Mouse (Mus musculus) urinary bladder, adult 2 months (tissue): ENCODE measurements around the gene Sun1. TPM values are rescaled to one million over a fixed set of nuclear protein-coding genes. Genes with fewer than 3 reads are reported as not detected.

ENCODE experiments used
- DNase-seq: peaks from one replicate; pipeline ENCODE4 v3.0.0; 2022; ENCODE audit warnings: low spot score
- polyA plus RNA-seq: library from polyadenylated mRNA; depleted of rRNA; stranded (reverse); fragments of >200 nt; gene quantifications from 2 replicates; pipeline ENCODE4 v1.2.3, GENCODE M21; 2012

The Sun1 gene
- polyA plus RNA-seq, 1 experiment = 91.7 TPM

DNA sequence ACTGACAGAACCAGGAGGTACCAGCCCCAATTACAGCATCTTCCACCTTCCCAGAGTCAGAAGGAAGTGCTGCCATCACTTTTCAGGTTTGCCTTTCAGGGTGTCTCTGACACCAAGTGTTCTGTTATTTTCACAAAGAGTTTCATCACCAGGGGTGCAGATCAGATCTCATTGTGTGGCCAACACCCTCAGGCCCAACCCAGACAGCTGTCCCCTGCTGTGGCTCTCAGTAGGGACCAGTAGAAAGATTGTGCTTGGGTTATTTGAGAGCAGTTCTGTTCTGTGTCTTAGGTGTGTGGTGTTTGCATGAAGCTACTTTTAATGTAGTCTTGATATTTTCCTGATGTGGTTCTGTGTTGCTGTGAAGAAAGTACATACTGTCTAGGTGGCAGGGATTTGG, 7.7 kb downstream of the Sun1 start:
- DNase-seq = no peak

DNA sequence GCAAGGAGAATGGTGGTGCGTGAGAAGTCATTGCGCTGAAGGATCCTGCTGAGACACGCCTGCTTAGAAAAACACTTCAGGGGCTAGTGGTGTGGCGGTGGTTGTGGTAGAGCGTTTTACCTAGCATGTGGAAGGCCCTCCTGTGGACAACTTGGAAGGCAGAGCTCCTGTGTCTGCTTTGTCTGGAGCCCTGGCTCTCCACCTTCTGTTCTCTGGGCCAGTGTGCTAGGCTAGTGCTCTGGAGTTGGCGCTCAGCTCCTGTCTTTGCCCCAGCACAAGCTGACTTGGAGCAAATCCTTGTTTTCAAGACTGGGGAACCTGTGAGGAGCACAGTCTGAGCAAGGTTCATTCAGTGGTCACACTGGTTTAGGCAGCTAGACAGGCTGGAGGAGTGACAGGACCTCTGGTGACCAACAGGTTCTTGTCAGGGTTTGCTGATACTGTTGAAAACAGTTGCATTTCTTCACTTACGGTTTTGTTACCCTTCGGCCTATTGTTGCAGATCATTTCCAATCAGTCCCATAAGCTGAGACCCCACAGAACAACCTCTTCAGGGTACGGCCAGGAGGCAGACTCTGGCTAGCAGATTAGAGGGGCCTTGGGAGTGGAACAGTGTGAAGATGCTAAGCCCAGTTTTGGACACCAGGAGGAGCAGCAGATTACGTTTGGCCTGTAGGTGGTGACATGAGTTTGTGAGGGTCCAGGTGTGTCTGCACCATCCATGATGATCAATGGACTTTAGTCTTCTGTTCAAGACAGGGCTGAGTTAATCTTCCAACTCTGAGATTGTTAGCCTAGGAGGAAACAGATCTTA, 8.6 kb downstream of the Sun1 start:
- no peak for DNase-seq

DNA sequence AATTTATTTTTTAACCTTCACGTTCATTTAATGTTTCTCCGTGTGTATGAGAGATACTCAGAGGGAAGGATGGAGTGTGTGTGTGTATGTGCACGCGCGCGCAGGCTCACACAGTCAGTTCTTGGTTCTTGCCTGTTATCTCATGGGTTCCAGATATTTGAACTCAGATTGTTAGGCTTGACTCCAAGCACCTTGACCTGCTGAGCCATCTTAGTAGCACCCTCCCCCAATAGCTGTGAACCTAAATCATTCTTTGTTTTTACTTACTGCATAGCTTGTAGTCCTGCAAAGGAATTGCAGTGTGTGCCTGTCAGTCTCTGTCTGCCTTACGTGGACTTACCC, 9.2 kb downstream of the Sun1 start:
- DNase-seq = no peak

- DNase-seq = no peak
Measured at GRCm38 (mm10) chr5:139211737-139212385, 11.4 kb downstream of the Sun1 start.

- no peak for DNase-seq
Measured at GRCm38 (mm10) chr5:139214298-139214697, 13.9 kb downstream of the Sun1 start.

- no peak for DNase-seq
Measured at GRCm38 (mm10) chr5:139215184-139215583, 14.7 kb downstream of the Sun1 start.

DNA sequence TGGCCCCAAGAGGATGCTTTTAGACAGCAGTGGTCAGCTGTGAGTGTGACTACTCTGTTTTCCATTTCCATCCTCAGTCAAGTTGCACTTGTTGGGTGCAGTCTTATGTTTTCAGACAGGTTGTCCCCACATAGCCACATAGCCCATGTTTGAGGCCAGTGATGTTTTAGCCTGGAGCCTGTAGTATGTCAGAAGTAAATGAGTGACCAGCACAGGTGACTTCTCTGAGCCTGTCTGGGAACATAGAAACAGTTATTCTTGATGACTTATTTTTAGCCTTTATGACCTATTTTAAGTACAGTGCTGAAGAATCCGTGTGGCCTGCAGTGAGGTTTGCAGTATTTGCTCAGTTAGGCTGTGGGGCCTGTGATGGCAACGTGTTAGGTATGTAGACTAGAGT, 15.7 kb downstream of the Sun1 start:
- DNase-seq = no peak

GRCm38 (mm10) chr5:139216774-139217173, 16.3 kb downstream of the Sun1 start:
- DNase-seq = no peak

DNA sequence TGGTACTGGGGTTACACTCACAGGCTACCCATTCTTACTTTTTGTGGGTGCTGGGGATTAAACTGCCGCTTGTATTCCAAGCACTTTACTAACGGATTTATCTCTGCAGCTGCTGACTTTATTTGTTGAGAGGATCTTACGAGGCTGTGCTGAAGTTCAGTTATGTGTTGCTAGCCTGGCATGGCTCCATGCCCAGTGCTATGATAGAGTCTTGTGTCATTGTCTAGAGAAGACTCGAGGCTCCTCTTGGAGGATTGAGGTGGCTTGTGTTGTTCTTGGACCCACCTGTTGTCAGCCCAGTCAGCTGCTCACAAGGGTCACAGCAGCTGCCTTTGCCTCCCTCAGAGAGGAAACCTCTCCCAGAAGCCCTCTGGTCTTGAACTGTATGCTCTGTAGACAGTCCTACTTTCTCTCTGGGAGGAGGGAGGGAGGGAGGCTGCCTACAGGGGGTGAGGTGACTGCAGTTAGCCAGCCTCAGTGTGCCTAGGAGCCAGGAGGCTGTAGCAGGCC, 19.6 kb downstream of the Sun1 start:
- no peak for DNase-seq

GRCm38 (mm10) chr5:139220610-139221009, 20.2 kb downstream of the Sun1 start:
- no peak for DNase-seq

- no peak for DNase-seq
Measured at GRCm38 (mm10) chr5:139223331-139223730, 22.9 kb downstream of the Sun1 start.

GRCm38 (mm10) chr5:139227236-139227635, 26.8 kb downstream of the Sun1 start:
- no peak for DNase-seq

DNA sequence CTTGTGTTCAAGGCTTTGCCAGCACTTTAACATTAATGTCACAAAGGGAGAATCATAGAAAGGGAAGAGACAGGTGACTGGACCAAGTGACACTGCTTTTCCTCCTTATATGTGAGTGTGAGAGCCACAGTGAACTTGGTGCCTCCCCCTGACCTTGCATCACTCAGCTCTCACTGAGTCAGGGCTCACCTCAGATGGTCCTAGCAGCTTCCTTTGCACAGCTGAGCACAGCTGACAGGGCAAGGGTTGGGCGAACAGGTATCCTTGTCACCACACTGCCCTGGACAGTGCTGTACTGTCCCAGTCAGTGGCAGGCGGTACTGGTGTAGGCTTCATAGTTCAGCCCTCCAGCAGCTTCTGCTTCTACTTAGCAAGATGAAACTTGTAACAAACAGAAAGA, 27.2 kb downstream of the Sun1 start:
- DNase-seq = no peak

DNA sequence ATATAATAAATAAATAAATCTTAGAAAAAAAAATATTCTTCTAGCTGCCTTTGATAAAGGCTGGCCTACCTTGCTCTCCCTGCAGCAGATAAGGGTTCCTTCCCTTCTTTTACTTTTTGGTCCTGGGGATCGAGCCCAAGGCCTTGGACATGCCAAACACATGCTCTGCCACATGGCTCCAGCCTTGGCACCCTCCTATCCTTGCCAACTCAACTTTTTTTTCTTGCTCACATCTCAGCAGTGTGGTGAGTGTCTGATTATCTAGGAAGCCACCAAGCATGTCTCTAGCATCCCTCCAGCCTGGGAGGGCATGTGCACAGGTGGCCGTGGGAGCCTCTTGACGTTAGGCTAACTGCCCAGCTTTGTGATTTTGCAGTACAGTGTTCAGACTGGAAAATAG, 27.9 kb downstream of the Sun1 start:
- no peak for DNase-seq

DNA sequence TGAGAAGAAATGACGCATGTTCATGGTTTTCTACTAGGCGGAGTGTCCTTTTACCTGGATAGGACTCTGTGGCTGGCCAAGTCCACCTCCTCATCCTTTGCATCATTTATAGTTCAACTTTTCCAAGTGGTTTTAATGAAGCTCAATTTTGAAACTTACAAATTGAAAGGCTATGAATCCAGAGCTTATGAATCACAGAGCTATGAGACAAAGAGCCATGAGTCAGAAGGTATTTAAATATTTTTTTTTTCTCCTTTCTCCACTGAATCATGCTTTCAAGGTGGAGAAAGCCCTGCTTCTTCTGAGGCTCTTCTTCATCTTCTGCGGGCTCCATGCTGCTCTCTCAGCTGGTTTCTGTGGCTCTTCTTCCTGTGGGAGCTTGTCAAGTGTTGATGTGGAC, 29.3 kb downstream of the Sun1 start:
- no peak for DNase-seq

DNA sequence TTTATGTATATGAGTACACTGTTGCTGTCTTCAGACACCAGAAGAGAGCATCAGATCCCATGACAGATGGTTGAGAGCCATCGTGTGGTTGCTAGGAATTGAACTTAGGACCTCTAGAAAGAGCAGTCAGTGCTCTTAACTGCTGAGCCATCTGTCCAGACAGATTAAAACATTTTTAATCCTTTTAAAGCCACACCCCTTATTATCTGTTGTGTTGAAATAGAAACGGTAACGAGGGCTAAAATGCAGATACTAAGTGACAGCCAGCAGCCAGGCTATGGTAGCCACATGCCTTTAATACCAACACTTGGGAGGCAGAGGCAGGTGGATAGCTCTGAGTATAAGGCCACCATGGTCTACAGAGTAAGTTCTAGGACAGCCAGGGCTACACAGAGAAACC, 31.6 kb downstream of the Sun1 start:
- no peak for DNase-seq

GRCm38 (mm10) chr5:139234423-139234822, 34.0 kb downstream of the Sun1 start:
- no peak for DNase-seq

- DNase-seq = no peak
Measured at GRCm38 (mm10) chr5:139237436-139237835, 37.0 kb downstream of the Sun1 start.

DNA sequence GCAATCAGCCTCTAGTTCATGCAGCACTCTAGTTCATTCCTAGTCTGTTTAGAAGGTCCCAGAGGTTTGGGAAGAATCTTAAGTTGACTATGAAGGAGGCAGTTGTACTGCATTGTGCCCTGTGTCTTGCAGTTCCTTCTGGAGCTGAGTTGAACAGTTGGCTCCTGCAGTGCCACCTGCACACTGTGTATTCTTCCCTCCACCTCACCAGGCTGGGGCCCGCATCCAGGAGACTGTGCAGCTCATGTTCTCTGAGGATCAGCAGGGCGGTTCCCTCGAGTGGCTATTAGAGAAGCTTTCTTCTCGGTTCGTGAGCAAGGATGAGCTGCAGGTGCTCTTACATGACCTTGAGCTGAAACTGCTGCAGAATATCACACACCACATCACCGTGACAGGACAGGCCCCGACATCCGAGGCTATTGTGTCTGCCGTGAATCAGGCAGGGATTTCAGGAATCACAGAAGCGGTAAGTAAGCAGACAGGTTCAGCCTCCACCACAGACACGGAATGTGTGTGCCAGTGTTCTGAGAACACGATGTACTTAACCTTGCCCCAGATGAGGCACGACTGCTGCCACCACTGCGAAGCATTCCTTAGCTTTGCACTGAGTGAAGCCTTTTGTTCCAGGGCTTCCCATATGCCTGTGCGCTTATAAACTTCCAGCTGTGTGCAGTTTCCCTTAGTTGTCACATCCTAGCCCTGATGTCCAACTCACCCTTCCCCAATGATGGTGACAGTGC, 40.8 kb downstream of the Sun1 start:
- DNase-seq = no peak

GRCm38 (mm10) chr5:139243384-139243783, 42.9 kb downstream of the Sun1 start:
- no peak for DNase-seq

GRCm38 (mm10) chr5:139247767-139248166, 47.3 kb downstream of the Sun1 start:
- no peak for DNase-seq

- DNase-seq = no peak
Measured at GRCm38 (mm10) chr5:139248846-139249245, 48.4 kb downstream of the Sun1 start.

- no peak for DNase-seq
Measured at GRCm38 (mm10) chr5:139251279-139251678, 50.8 kb downstream of the Sun1 start.
